Mouse (Mus musculus) cerebellum, adult 9-10 months (tissue): ENCODE measurements at regions not wholly inside any gene's neighbourhood (a gene's known extent, or its start where the extent isn't known, plus 50 kb on each side); places are given as distances from the start of the nearest gene placed in this dataset.
A peak's percentile ranks its signal among the peaks of the same experiment; 100 is the strongest.

Experiments used
- DNase-seq: peaks from one replicate; pipeline ENCODE4 v3.0.0; 2022

GRCm38 (mm10) chr13:47602646-47603045 lies 480.2 kb downstream of the Rnf144b start:
- no peak for DNase-seq

- no peak for DNase-seq
Observed at GRCm38 (mm10) chr13:47611439-47611838, 489.0 kb downstream of the Rnf144b start.

GRCm38 (mm10) chr13:47636511-47637103 lies 514.2 kb downstream of the Rnf144b start:
- no peak for DNase-seq

GRCm38 (mm10) chr13:47642341-47642740 lies 519.9 kb downstream of the Rnf144b start:
- DNase-seq: no peak

GRCm38 (mm10) chr13:47645081-47645480 lies 522.6 kb downstream of the Rnf144b start:
- DNase-seq: no peak

- DNase-seq: no peak
Observed at GRCm38 (mm10) chr13:47647693-47648092, 525.2 kb downstream of the Rnf144b start.

GRCm38 (mm10) chr13:47650093-47650492 lies 527.6 kb downstream of the Rnf144b start:
- DNase-seq: no peak

- DNase-seq: no peak
Observed at GRCm38 (mm10) chr13:47666470-47666869, 544.0 kb downstream of the Rnf144b start.

- DNase-seq: peak; percentile 74
Observed at GRCm38 (mm10) chr13:47666956-47667701, 544.7 kb downstream of the Rnf144b start.

GRCm38 (mm10) chr13:47688131-47688530 lies 565.7 kb downstream of the Rnf144b start:
- DNase-seq: no peak

- DNase-seq: no peak
Observed at GRCm38 (mm10) chr13:47693815-47694214, 567.2 kb upstream of the Id4 start.

- no peak for DNase-seq
Observed at GRCm38 (mm10) chr13:47695877-47696276, 565.2 kb upstream of the Id4 start.

- DNase-seq: no peak
Observed at GRCm38 (mm10) chr13:47700556-47700955, 560.5 kb upstream of the Id4 start.

GRCm38 (mm10) chr13:47707961-47708609 lies 552.9 kb upstream of the Id4 start:
- DNase-seq: peak; percentile 35

- DNase-seq: no peak
Observed at GRCm38 (mm10) chr13:47709323-47709722, 551.7 kb upstream of the Id4 start.

- DNase-seq: no peak
Observed at GRCm38 (mm10) chr13:47712507-47712906, 548.5 kb upstream of the Id4 start.

- DNase-seq: no peak
Observed at GRCm38 (mm10) chr13:47716265-47716664, 544.8 kb upstream of the Id4 start.

- no peak for DNase-seq
Observed at GRCm38 (mm10) chr13:47720645-47721044, 540.4 kb upstream of the Id4 start.

GRCm38 (mm10) chr13:47734415-47734814 lies 526.6 kb upstream of the Id4 start:
- DNase-seq: no peak

GRCm38 (mm10) chr13:47735426-47736063 lies 525.5 kb upstream of the Id4 start:
- DNase-seq: no peak

GRCm38 (mm10) chr13:47748906-47749305 lies 512.1 kb upstream of the Id4 start:
- no peak for DNase-seq

GRCm38 (mm10) chr13:47751033-47751432 lies 510.0 kb upstream of the Id4 start:
- no peak for DNase-seq

- DNase-seq: no peak
Observed at GRCm38 (mm10) chr13:47764802-47765597, 496.0 kb upstream of the Id4 start.
